Mouse (Mus musculus) forebrain, embryonic 16.5 days (tissue): ENCODE measurements around the gene Frmd7. TPM values are rescaled to one million over a fixed set of nuclear protein-coding genes. Genes with fewer than 3 reads are reported as not detected.

Experiments used
- ATAC-seq: fragments of 200-750 bp; cut with Nextera tagmentation; 2 replicates; pipeline ENCODE4 v1.8.0; 2017; ENCODE audit warnings: mild to moderate bottlenecking, moderate library complexity
- H3K27ac ChIP-seq: fragments of 300-500 bp; sonication (generic); 2 replicates; pipeline ENCODE4 v1.5.1; 2014; ENCODE audit warnings: low read length, control low read depth
- H3K27me3 ChIP-seq: fragments of 300-500 bp; sonication (generic); replicated peaks from 2 replicates; pipeline ENCODE4 v1.6.1; 2014; ENCODE audit warnings: low read length; ENCODE audit not compliant: control insufficient read depth, insufficient read depth
- H3K36me3 ChIP-seq: fragments of 300-500 bp; sonication (generic); 2 replicates; pipeline ENCODE4 v1.6.1; 2014; ENCODE audit not compliant: control insufficient read depth, insufficient read depth
- H3K4me1 ChIP-seq: fragments of 300-500 bp; sonication (generic); replicated peaks from 2 replicates; pipeline ENCODE4 v1.6.1; 2014; ENCODE audit warnings: low read length; ENCODE audit not compliant: control insufficient read depth, insufficient read depth
- H3K4me2 ChIP-seq: fragments of 300-500 bp; sonication (generic); 2 replicates; pipeline ENCODE4 v1.6.1; 2014; ENCODE audit warnings: mild to moderate bottlenecking, low read length, control low read depth
- H3K4me3 ChIP-seq: fragments of 300-500 bp; sonication (generic); replicated peaks from 2 replicates; pipeline ENCODE4 v1.5.1; 2014; ENCODE audit warnings: mild to moderate bottlenecking, low read length, control low read depth
- H3K9ac ChIP-seq: fragments of 300-500 bp; sonication (generic); replicated peaks from 2 replicates; pipeline ENCODE4 v1.6.1; 2014; ENCODE audit warnings: low read depth, low read length, control low read depth
- H3K9me3 ChIP-seq: fragments of 300-500 bp; sonication (generic); 2 replicates; pipeline ENCODE4 v1.6.1; 2016; ENCODE audit warnings: low read length; ENCODE audit not compliant: control insufficient read depth
- WGBS: fragments of 180-500 bp; shearing (Covaris S2); extraction: QIAGEN DNeasy Blood & Tissue Kit; methylation state at CpG from one replicate; pipeline ENCODE4 v1.1.7; 2014; 5-methylcytosine and 5-hydroxymethylcytosine counted together
- polyA plus RNA-seq: library from polyadenylated mRNA; unstranded; fragments of >200 nt; fragmentation: Nextera tagmentation; extraction: Ambion mirVana; gene quantifications from 2 replicates; pipeline ENCODE4 v1.2.1, GENCODE M21; 2015

Gene Frmd7
- polyA plus RNA-seq, 1 experiment from 2014 or later, result 0.35 TPM

- no peak overlapping the region for H3K27ac ChIP-seq
- H3K9ac ChIP-seq, result no peak overlapping the region
- no peaks in the 10 kb centered on the region for H3K9me3 ChIP-seq
- H3K36me3 ChIP-seq, result no peaks in the 10 kb centered on the region
- ATAC-seq, result no peak
- WGBS, result 28% methylated on average over 2 of the region's 2 CpGs
- no peak overlapping the region for H3K4me2 ChIP-seq
- no peaks in the 10 kb centered on the region for H3K27me3 ChIP-seq
- H3K4me3 ChIP-seq, result no peak overlapping the region
- H3K4me1 ChIP-seq, result no peaks in the 10 kb centered on the region
Observed at GRCm38 (mm10) chrX:50948633-50949032, 6.1 kb upstream of the Frmd7 start.

- Histone ChIP-seq H3K4me2 (no peak overlapping the region), H3K4me1 (no peaks in the 10 kb centered on the region), H3K27me3 (no peaks in the 10 kb centered on the region), H3K9me3 (no peaks in the 10 kb centered on the region), H3K27ac (no peak overlapping the region), H3K9ac (no peak overlapping the region), H3K36me3 (no peaks in the 10 kb centered on the region), H3K4me3 (no peak overlapping the region)
- no peak for ATAC-seq
- WGBS, result 77% methylated on average over 4 of the region's 4 CpGs
Observed at GRCm38 (mm10) chrX:50948116-50948515, 5.6 kb upstream of the Frmd7 start.

GRCm38 (mm10) chrX:50937117-50937516, 5.4 kb downstream of the Frmd7 start:
- 92% methylated on average over 3 of the region's 3 CpGs for WGBS
- ATAC-seq, result no peak

GRCm38 (mm10) chrX:50930309-50930708, 12.2 kb downstream of the Frmd7 start:
- no peak for ATAC-seq
- Histone ChIP-seq H3K4me2 (no peak overlapping the region), H3K27ac (no peak overlapping the region), H3K36me3 (no peaks in the 10 kb centered on the region), H3K4me3 (no peak overlapping the region), H3K9me3 (no peaks in the 10 kb centered on the region), H3K27me3 (no peaks in the 10 kb centered on the region), H3K4me1 (no peaks in the 10 kb centered on the region), H3K9ac (no peak overlapping the region)
- WGBS, result 46% methylated on average over 3 of the region's 3 CpGs

More at GRCm38 (mm10) chrX:50937117-50937516, 5.4 kb downstream of the Frmd7 start:
- no peaks in the 10 kb centered on the region for H3K4me1 ChIP-seq
- no peak overlapping the region for H3K27ac ChIP-seq
- H3K4me2 ChIP-seq, result no peak overlapping the region
- no peak overlapping the region for H3K9ac ChIP-seq
- no peaks in the 10 kb centered on the region for H3K9me3 ChIP-seq
- H3K27me3 ChIP-seq, result no peaks in the 10 kb centered on the region
- no peaks in the 10 kb centered on the region for H3K36me3 ChIP-seq
- H3K4me3 ChIP-seq, result no peak overlapping the region

GRCm38 (mm10) chrX:50926893-50927545, 15.5 kb downstream of the Frmd7 start:
- Histone ChIP-seq H3K4me3 (no peak overlapping the region), H3K4me2 (no peak overlapping the region), H3K9me3 (no peaks in the 10 kb centered on the region), H3K27me3 (no peaks in the 10 kb centered on the region), H3K27ac (no peak overlapping the region), H3K4me1 (no peaks in the 10 kb centered on the region), H3K9ac (no peak overlapping the region), H3K36me3 (no peaks in the 10 kb centered on the region)
- no peak for ATAC-seq
- 75% methylated on average over 10 of the region's 10 CpGs for WGBS

GRCm38 (mm10) chrX:50924629-50925364, 17.7 kb downstream of the Frmd7 start:
- Histone ChIP-seq H3K27ac (no peak overlapping the region), H3K4me3 (no peak overlapping the region), H3K9ac (no peak overlapping the region), H3K4me2 (no peak overlapping the region), H3K27me3 (no peaks in the 10 kb centered on the region), H3K9me3 (no peaks in the 10 kb centered on the region), H3K4me1 (no peaks in the 10 kb centered on the region), H3K36me3 (no peaks in the 10 kb centered on the region)
- 43% methylated on average over 18 of the region's 18 CpGs for WGBS
- no peak for ATAC-seq

- 63% methylated on average over 3 of the region's 3 CpGs for WGBS
- Histone ChIP-seq H3K27ac (no peak overlapping the region), H3K27me3 (no peaks in the 10 kb centered on the region), H3K36me3 (no peaks in the 10 kb centered on the region), H3K4me2 (no peak overlapping the region), H3K9ac (no peak overlapping the region), H3K4me1 (no peaks in the 10 kb centered on the region), H3K4me3 (no peak overlapping the region), H3K9me3 (no peaks in the 10 kb centered on the region)
- no peak for ATAC-seq
Observed at GRCm38 (mm10) chrX:50918754-50919153, 23.8 kb downstream of the Frmd7 start.

- no peak overlapping the region for H3K4me3 ChIP-seq
- no peaks in the 10 kb centered on the region for H3K36me3 ChIP-seq
Observed at GRCm38 (mm10) chrX:50917389-50917788, 25.1 kb downstream of the Frmd7 start.

GRCm38 (mm10) chrX:50909915-50910314, 32.6 kb downstream of the Frmd7 start:
- H3K4me2 ChIP-seq, result no peak overlapping the region
- H3K27me3 ChIP-seq, result no peaks in the 10 kb centered on the region
- no peaks in the 10 kb centered on the region for H3K9me3 ChIP-seq
- H3K9ac ChIP-seq, result no peak overlapping the region
- no peaks in the 10 kb centered on the region for H3K4me1 ChIP-seq
- H3K36me3 ChIP-seq, result no peaks in the 10 kb centered on the region
- H3K4me3 ChIP-seq, result no peak overlapping the region
- no peak for ATAC-seq
- H3K27ac ChIP-seq, result no peak overlapping the region
- 84% methylated on average over 5 of the region's 5 CpGs for WGBS

More at GRCm38 (mm10) chrX:50917389-50917788, 25.1 kb downstream of the Frmd7 start:
- Histone ChIP-seq H3K9ac (no peak overlapping the region), H3K4me2 (no peak overlapping the region), H3K27ac (no peak overlapping the region), H3K9me3 (no peaks in the 10 kb centered on the region), H3K27me3 (no peaks in the 10 kb centered on the region), H3K4me1 (no peaks in the 10 kb centered on the region)
- no peak for ATAC-seq
- WGBS, result 56% methylated on average over 3 of the region's 3 CpGs
